Mouse (Mus musculus) olfactory bulb, adult 2 months (tissue): ENCODE results near the gene Rab8b.

ENCODE experiments used
- CTCF ChIP-seq: fragments of 200-500 bp; IDR thresholded peaks from 2 replicates; pipeline ENCODE4 v1.5.1; 2012; ENCODE audit warnings: low read depth, mild to moderate bottlenecking, low read length, moderate library complexity; ENCODE audit not compliant: insufficient read depth
- POLR2A ChIP-seq: fragments of 200-500 bp; IDR thresholded peaks from 2 replicates; pipeline ENCODE4 v1.6.1; 2012; ENCODE audit warnings: mild to moderate bottlenecking, low read depth, low read length, moderate library complexity; ENCODE audit not compliant: insufficient read depth

GRCm38 (mm10) chr9:66919981-66920380 lies 494 bp upstream of the Rab8b start:
- TF ChIP-seq CTCF (no peak), POLR2A (no peak)
